Mouse (Mus musculus): ENCODE results near the gene Uckl1. TPM values are rescaled to one million over a fixed set of nuclear protein-coding genes. Genes with fewer than 3 reads are reported as not detected.

The Uckl1 gene
- total RNA-seq, 2 experiments from 2014 or later: 23.9 to 26.5 TPM

- no peak for DNase-seq
These were observed 11.5 kb downstream of the Uckl1 start for GRCm38 (mm10) chr2:181572921-181573920.

GRCm38 (mm10) chr2:181571941-181572670, 12.6 kb downstream of the Uckl1 start:
- DNase-seq: no peak

GRCm38 (mm10) chr2:181570921-181571595, 13.6 kb downstream of the Uckl1 start:
- peak; percentile 29 for DNase-seq

GRCm38 (mm10) chr2:181570375-181570774, 14.3 kb downstream of the Uckl1 start:
- DNase-seq: no peak

- DNase-seq: no peak
These were observed 14.8 kb downstream of the Uckl1 start for GRCm38 (mm10) chr2:181569856-181570255.

GRCm38 (mm10) chr2:181568272-181569008, 16.3 kb downstream of the Uckl1 start:
- no peak for DNase-seq

- no peak for DNase-seq
These were observed 17.4 kb downstream of the Uckl1 start for GRCm38 (mm10) chr2:181567338-181567737.

- DNase-seq: no peak
These were observed 30.9 kb downstream of the Uckl1 start for GRCm38 (mm10) chr2:181553772-181554171.

GRCm38 (mm10) chr2:181550233-181550632, 34.5 kb downstream of the Uckl1 start:
- DNase-seq: peak; percentile 47

- DNase-seq: no peak
These were observed 36.0 kb downstream of the Uckl1 start for GRCm38 (mm10) chr2:181548682-181549081.

- no peak for DNase-seq
These were observed 36.5 kb downstream of the Uckl1 start for GRCm38 (mm10) chr2:181548227-181548626.

GRCm38 (mm10) chr2:181546142-181546541, 38.5 kb downstream of the Uckl1 start:
- DNase-seq: no peak

GRCm38 (mm10) chr2:181541761-181542380, 42.8 kb downstream of the Uckl1 start:
- no peak for DNase-seq

GRCm38 (mm10) chr2:181537444-181538047, 47.1 kb downstream of the Uckl1 start:
- peak; percentile 41 for DNase-seq

GRCm38 (mm10) chr2:181536410-181536809, 48.3 kb downstream of the Uckl1 start:
- no peak for DNase-seq

GRCm38 (mm10) chr2:181532589-181532988, 52.1 kb downstream of the Uckl1 start:
- DNase-seq: no peak

GRCm38 (mm10) chr2:181529076-181529475, 55.6 kb downstream of the Uckl1 start:
- no peak for DNase-seq

GRCm38 (mm10) chr2:181525526-181525925, 59.2 kb downstream of the Uckl1 start:
- DNase-seq: no peak

GRCm38 (mm10) chr2:181522811-181523210, 61.9 kb downstream of the Uckl1 start:
- no peak for DNase-seq

- no peak for DNase-seq
These were observed 63.2 kb downstream of the Uckl1 start for GRCm38 (mm10) chr2:181521491-181521890.

- DNase-seq: no peak
These were observed 63.8 kb downstream of the Uckl1 start for GRCm38 (mm10) chr2:181520936-181521227.
